Mouse (Mus musculus) forebrain, embryonic 10.5 days (tissue): ENCODE results near the gene Tcf25. TPM values are rescaled to one million over a fixed set of nuclear protein-coding genes. Genes with fewer than 3 reads are reported as not detected.
"Not testable (repeated sequence)": the region's sequence is repeated elsewhere in the genome, so short reads cannot be mapped to it uniquely, and the experiment has no call there.

ENCODE experiments used
- DNase-seq: peaks from one replicate; pipeline ENCODE4 v3.0.0-alpha.2; 2017; ENCODE audit warnings: low spot score; ENCODE audit errors: extremely low spot score
- H3K27ac ChIP-seq: fragments of 300-500 bp; sonication (generic); 2 replicates; pipeline ENCODE4 v1.5.1; 2016; ENCODE audit warnings: mild to moderate bottlenecking
- H3K27me3 ChIP-seq: fragments of 300-500 bp; sonication (generic); 2 replicates; pipeline ENCODE4 v1.6.1; 2016; ENCODE audit warnings: mild to moderate bottlenecking; ENCODE audit not compliant: poor library complexity, severe bottlenecking
- H3K36me3 ChIP-seq: fragments of 300-500 bp; sonication (generic); replicated peaks from 2 replicates; pipeline ENCODE4 v1.6.1; 2016; ENCODE audit warnings: mild to moderate bottlenecking, moderate library complexity
- H3K4me1 ChIP-seq: fragments of 300-500 bp; sonication (generic); 2 replicates; pipeline ENCODE4 v1.6.1; 2016
- H3K4me3 ChIP-seq: fragments of 300-500 bp; sonication (generic); 2 replicates; pipeline ENCODE4 v1.5.1; 2016; ENCODE audit warnings: mild to moderate bottlenecking, moderate library complexity
- H3K9me3 ChIP-seq: fragments of 300-500 bp; sonication (generic); 2 replicates; pipeline ENCODE4 v1.6.1; 2016; ENCODE audit warnings: mild to moderate bottlenecking, moderate library complexity
- WGBS: fragments of 180-500 bp; shearing (Covaris S2); methylation state at CpG from one replicate; pipeline ENCODE4 v1.1.7; 2016; 5-methylcytosine and 5-hydroxymethylcytosine counted together
- polyA plus RNA-seq: library from polyadenylated mRNA; unstranded; fragments of >200 nt; fragmentation: Nextera tagmentation; extraction: Ambion mirVana; gene quantifications from 2 replicates; pipeline ENCODE4 v1.2.1, GENCODE M21; 2016

Tcf25 gene
- polyA plus RNA-seq, 1 experiment from 2014 or later: 151 TPM

- DNase-seq: no peak
- peak overlapping the region; percentile 79 for H3K4me3 ChIP-seq
Measured at GRCm38 (mm10) chr8:123444131-123444530, 70.6 kb downstream of the Tcf25 start.

GRCm38 (mm10) chr8:123445981-123446380, 72.4 kb downstream of the Tcf25 start:
- Histone ChIP-seq H3K9me3 (no peaks in the 10 kb centered on the region), H3K36me3 (peaks cover 51% of the 10 kb centered on the region), H3K4me1 (peaks cover 17% of the 10 kb centered on the region), H3K4me3 (no peak overlapping the region), H3K27ac (no peak overlapping the region), H3K27me3 (no peaks in the 10 kb centered on the region)
- whole genome bisulfite sequencing: 89% methylated on average over 10 of the region's 10 CpGs
- DNase-seq: no peak

More at GRCm38 (mm10) chr8:123444131-123444530, 70.6 kb downstream of the Tcf25 start:
- H3K27ac ChIP-seq: 0 out of 2 replicates have a peak overlapping the region, but pooled peaks have one; percentile 97
- no peaks in the 10 kb centered on the region for H3K9me3 ChIP-seq
- H3K27me3 ChIP-seq: no peaks in the 10 kb centered on the region
- peaks cover 17% of the 10 kb centered on the region for H3K4me1 ChIP-seq
- 85% methylated on average over 6 of the region's 6 CpGs for WGBS
- peaks cover 34% of the 10 kb centered on the region for H3K36me3 ChIP-seq

GRCm38 (mm10) chr8:123446799-123447198, 73.2 kb downstream of the Tcf25 start:
- 93% methylated on average over 6 of the region's 6 CpGs for WGBS
- no peaks in the 10 kb centered on the region for H3K27me3 ChIP-seq

GRCm38 (mm10) chr8:123450783-123451182, 77.2 kb downstream of the Tcf25 start:
- H3K9me3 ChIP-seq: no peaks in the 10 kb centered on the region
- H3K36me3 ChIP-seq: peaks cover 90% of the 10 kb centered on the region
- no peak for DNase-seq
- H3K27me3 ChIP-seq: no peaks in the 10 kb centered on the region
- no peak overlapping the region for H3K4me3 ChIP-seq
- WGBS: 89% methylated on average over 5 of the region's 5 CpGs
- H3K4me1 ChIP-seq: no peaks in the 10 kb centered on the region
- H3K27ac ChIP-seq: no peak overlapping the region

More at GRCm38 (mm10) chr8:123446799-123447198, 73.2 kb downstream of the Tcf25 start:
- Histone ChIP-seq H3K27ac (no peak overlapping the region), H3K9me3 (no peaks in the 10 kb centered on the region), H3K36me3 (peaks cover 59% of the 10 kb centered on the region), H3K4me1 (peaks cover 17% of the 10 kb centered on the region), H3K4me3 (no peak overlapping the region)
- no peak for DNase-seq

GRCm38 (mm10) chr8:123451747-123452146, 78.2 kb downstream of the Tcf25 start:
- not testable (repeated sequence) for H3K4me3 ChIP-seq, H3K27ac ChIP-seq, H3K27me3 ChIP-seq, H3K4me1 ChIP-seq, DNase-seq, H3K9me3 ChIP-seq
- WGBS: 93% methylated on average over 12 of the region's 12 CpGs
- peaks cover 90% of the 10 kb centered on the region for H3K36me3 ChIP-seq

GRCm38 (mm10) chr8:123452149-123452548, 78.6 kb downstream of the Tcf25 start:
- H3K4me3 ChIP-seq: no peak overlapping the region
- H3K4me1 ChIP-seq: peaks cover 3% of the 10 kb centered on the region; the same call in 1 of the 2 replicates
- H3K27me3 ChIP-seq: no peaks in the 10 kb centered on the region
- H3K27ac ChIP-seq: no peak overlapping the region
- no peaks in the 10 kb centered on the region for H3K9me3 ChIP-seq
- no peak for DNase-seq
- peaks cover 91% of the 10 kb centered on the region for H3K36me3 ChIP-seq
- 87% methylated on average over 4 of the region's 4 CpGs for WGBS

GRCm38 (mm10) chr8:123453291-123453690, 79.7 kb downstream of the Tcf25 start:
- H3K36me3 ChIP-seq: peaks cover 95% of the 10 kb centered on the region
- 86% methylated on average over 7 of the region's 7 CpGs for WGBS

More at GRCm38 (mm10) chr8:123453291-123453690, 79.7 kb downstream of the Tcf25 start:
- no peak overlapping the region for H3K4me3 ChIP-seq
- H3K27ac ChIP-seq: no peak overlapping the region
- no peaks in the 10 kb centered on the region for H3K27me3 ChIP-seq
- H3K9me3 ChIP-seq: no peaks in the 10 kb centered on the region
- DNase-seq: no peak
- H3K4me1 ChIP-seq: peaks cover 3% of the 10 kb centered on the region; the same call in 1 of the 2 replicates

Other genes starting within 250 kb of the Tcf25 start
- 2.2 and 2.7 TPM in 2 replicates for gene Sult5a1, start 215.4 kb upstream of the Tcf25 start, polyA plus RNA-seq
- gene Dpep1, start 187.5 kb upstream of the Tcf25 start, polyA plus RNA-seq: 10.1 and 11.4 TPM in 2 replicates
- 137 and 144 TPM in 2 replicates for gene Chmp1a, start 161.0 kb upstream of the Tcf25 start, polyA plus RNA-seq
- gene Spata33, start 160.9 kb upstream of the Tcf25 start, polyA plus RNA-seq: 5.2 and 5.8 TPM in 2 replicates
- gene Cdk10, start 148.9 kb upstream of the Tcf25 start, polyA plus RNA-seq: 36.8 and 40.3 TPM in 2 replicates
- 1.4 and 1.8 TPM in 2 replicates for gene Spata2l, start 137.5 kb upstream of the Tcf25 start, polyA plus RNA-seq
- gene Zfp276, start 119.6 kb upstream of the Tcf25 start, polyA plus RNA-seq: 23.4 and 24.0 TPM in 2 replicates
- 21.2 and 23.5 TPM in 2 replicates for gene Vps9d1, start 119.4 kb upstream of the Tcf25 start, polyA plus RNA-seq
- 49.6 and 52.3 TPM in 2 replicates for gene Fanca, start 55.2 kb upstream of the Tcf25 start, polyA plus RNA-seq
- gene Spire2, start 41.0 kb upstream of the Tcf25 start, polyA plus RNA-seq: 6.5 and 6.9 TPM in 2 replicates
- gene Mc1r, start 33.4 kb downstream of the Tcf25 start, polyA plus RNA-seq: 0.06 and 0.07 TPM in 2 replicates
- 205 and 261 TPM in 2 replicates for gene Tubb3, start 37.7 kb downstream of the Tcf25 start, polyA plus RNA-seq
- 45.9 and 49.9 TPM in 2 replicates for gene Def8, start 49.8 kb downstream of the Tcf25 start, polyA plus RNA-seq
- gene Afg3l1, start 104.2 kb downstream of the Tcf25 start, polyA plus RNA-seq: 68.8 and 69.7 TPM in 2 replicates
- 13.7 and 14.0 TPM in 2 replicates for gene Dbndd1, start 141.7 kb downstream of the Tcf25 start, polyA plus RNA-seq
- 42.7 and 45.7 TPM in 2 replicates for gene Gas8, start 145.1 kb downstream of the Tcf25 start, polyA plus RNA-seq